Mouse (Mus musculus) midbrain, embryonic 11.5 days (tissue): Measurements from ENCODE around the gene Gjd3. TPM values are rescaled to one million over a fixed set of nuclear protein-coding genes. Genes with fewer than 3 reads are reported as not detected.

Experiments
- ATAC-seq: fragments of 200-750 bp; cut with Nextera tagmentation; 2 replicates; pipeline ENCODE4 v1.8.0; 2017; ENCODE audit warnings: moderate TSS enrichment, moderate library complexity; ENCODE audit not compliant: low FRiP score
- DNase-seq: peaks from one replicate; pipeline ENCODE4 v3.0.0; 2015; ENCODE audit warnings: low spot score; ENCODE audit errors: missing footprints
- H3K27ac ChIP-seq: fragments of 300-500 bp; sonication (generic); 2 replicates; pipeline ENCODE4 v1.5.1; 2014; ENCODE audit warnings: low read depth, low read length
- H3K27me3 ChIP-seq: fragments of 300-500 bp; sonication (generic); 2 replicates; pipeline ENCODE4 v1.6.1; 2014; ENCODE audit warnings: mild to moderate bottlenecking, low read length, moderate library complexity, mixed read lengths; ENCODE audit not compliant: control insufficient read depth, insufficient read depth
- H3K36me3 ChIP-seq: fragments of 300-500 bp; sonication (generic); 2 replicates; pipeline ENCODE4 v1.6.1; 2014; ENCODE audit warnings: mild to moderate bottlenecking, low read length, moderate library complexity, mixed read lengths; ENCODE audit not compliant: control insufficient read depth, insufficient read depth
- H3K4me1 ChIP-seq: fragments of 300-500 bp; sonication (generic); 2 replicates; pipeline ENCODE4 v1.6.1; 2014; ENCODE audit warnings: low read length; ENCODE audit not compliant: control insufficient read depth, insufficient read depth
- H3K4me2 ChIP-seq: fragments of 300-500 bp; sonication (generic); 2 replicates; pipeline ENCODE4 v1.6.1; 2014; ENCODE audit warnings: mild to moderate bottlenecking, moderate library complexity
- H3K4me3 ChIP-seq: fragments of 300-500 bp; sonication (generic); 2 replicates; pipeline ENCODE4 v1.5.1; 2014; ENCODE audit warnings: low read depth, low read length
- H3K9ac ChIP-seq: fragments of 300-500 bp; sonication (generic); 2 replicates; pipeline ENCODE4 v1.6.1; 2014; ENCODE audit warnings: low read length
- H3K9me3 ChIP-seq: fragments of 300-500 bp; sonication (generic); 2 replicates; pipeline ENCODE4 v1.6.1; 2016; ENCODE audit warnings: low read length; ENCODE audit not compliant: control insufficient read depth
- WGBS: fragments of 180-500 bp; shearing (Covaris S2); extraction: QIAGEN DNeasy Blood & Tissue Kit; methylation state at CpG from one replicate; pipeline ENCODE4 v1.1.7; 2014; 5-methylcytosine and 5-hydroxymethylcytosine counted together
- polyA plus RNA-seq: library from polyadenylated mRNA; unstranded; fragments of >200 nt; fragmentation: Nextera tagmentation; extraction: Ambion mirVana; gene quantifications from 2 replicates; pipeline ENCODE4 v1.2.1, GENCODE M21; 2014

Gene Gjd3
- not detected in 2 replicates for polyA plus RNA-seq

DNA sequence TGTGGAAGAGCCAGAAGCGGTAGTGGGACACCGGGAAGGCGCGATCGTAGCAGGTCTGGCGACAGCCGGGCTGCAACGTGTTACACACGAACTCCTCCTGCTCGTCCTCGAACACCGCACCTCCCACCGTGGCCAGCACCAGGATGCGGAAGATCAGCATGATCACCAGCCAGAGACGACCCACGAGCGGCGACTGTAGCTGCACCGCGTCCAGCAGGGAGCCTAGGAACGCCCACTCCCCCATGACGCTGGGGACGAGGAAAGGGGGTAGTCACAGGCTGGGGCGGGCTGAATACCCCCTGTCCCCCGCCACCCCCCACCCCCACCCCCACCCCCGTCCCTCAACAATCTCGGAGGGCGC lies at the start of gene Gjd3:
Gene Gjd3 (minus strand): TSS at position 244 of the 361 bp plus-strand sequence.
- Histone ChIP-seq H3K36me3 (no peaks in the 10 kb centered on the region), H3K9me3 (no peaks in the 10 kb centered on the region), H3K27me3 (peaks cover 26% of the 10 kb centered on the region), H3K27ac (no peak within 1 kb of the TSS; the same call in 1 of the 2 replicates), H3K4me3 (peak within 1 kb of the TSS; percentile 46), H3K4me2 (peak within 1 kb of the TSS; percentile 85), H3K9ac (peak within 1 kb of the TSS; percentile 54), H3K4me1 (peaks cover 9% of the 10 kb centered on the region)
- WGBS = 2% methylated on average over 28 of the region's 28 CpGs
- peak; percentile 20; the same call in 1 of the 2 replicates for ATAC-seq
- no peak for DNase-seq

DNA sequence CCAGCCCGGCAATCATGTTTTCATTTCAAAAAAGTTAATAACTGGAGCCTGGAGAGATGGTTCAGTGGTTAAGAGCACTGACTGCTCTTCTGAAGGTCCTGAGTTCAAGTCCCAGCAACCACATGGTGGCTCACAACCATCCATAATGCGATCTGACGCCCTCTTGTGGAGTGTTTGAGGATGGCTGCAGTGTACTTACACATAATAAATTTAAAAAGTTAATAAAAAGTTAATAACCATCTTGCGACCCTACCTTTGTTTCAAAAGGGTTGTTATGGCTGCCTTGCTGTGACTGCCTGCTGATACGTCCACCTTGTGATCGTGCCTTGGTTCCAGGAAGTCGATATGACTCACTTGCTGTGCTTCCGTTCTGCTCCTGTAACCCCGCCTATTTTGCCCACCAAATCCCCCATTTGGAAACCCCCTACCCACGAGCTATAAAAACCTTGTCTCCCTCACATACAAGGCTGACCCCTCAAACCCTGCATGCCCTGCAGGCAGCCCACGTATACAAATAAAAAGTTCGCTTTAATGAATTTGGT lies 44.2 kb upstream of the Gjd3 start:
- Histone ChIP-seq H3K4me1 (peaks cover 7% of the 10 kb centered on the region), H3K36me3 (peaks cover 1% of the 10 kb centered on the region; the same call in 1 of the 2 replicates), H3K27me3 (no peaks in the 10 kb centered on the region), H3K4me2 (no peak overlapping the region), H3K9ac (no peak overlapping the region), H3K9me3 (no peaks in the 10 kb centered on the region), H3K27ac (no peak overlapping the region), H3K4me3 (no peak overlapping the region)
- ATAC-seq (no peak), DNase-seq (no peak)
- WGBS = 85% methylated on average over 12 of the region's 12 CpGs

DNA sequence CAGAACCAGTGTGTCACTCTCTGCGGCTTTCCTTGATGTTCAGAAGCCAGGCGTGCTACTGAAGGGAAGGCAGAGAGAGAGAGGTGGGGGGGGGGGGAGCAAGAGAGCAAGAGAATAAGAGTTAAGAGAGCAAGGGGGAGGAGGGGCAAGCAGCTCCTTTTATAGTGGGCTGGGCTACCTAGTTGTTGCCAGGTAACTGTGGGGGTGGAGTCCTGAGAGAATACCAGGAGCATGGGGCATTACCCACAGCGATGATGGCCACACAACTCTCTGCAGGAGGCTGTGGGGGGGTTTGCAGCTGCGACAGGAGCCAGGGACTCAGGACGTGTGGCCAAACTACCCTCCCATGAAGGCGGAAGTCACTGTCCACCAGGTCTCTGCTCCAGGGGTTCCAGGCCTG lies 43.1 kb upstream of the Gjd3 start:
- Histone ChIP-seq H3K4me1 (peaks cover 10% of the 10 kb centered on the region), H3K9ac (no peak overlapping the region), H3K27me3 (no peaks in the 10 kb centered on the region), H3K4me3 (no peak overlapping the region), H3K27ac (no peak overlapping the region), H3K36me3 (peaks cover 8% of the 10 kb centered on the region; the same call in 1 of the 2 replicates), H3K9me3 (no peaks in the 10 kb centered on the region), H3K4me2 (no peak overlapping the region)
- 82% methylated on average over 6 of the region's 6 CpGs for WGBS
- ATAC-seq = no peak
- no peak for DNase-seq

DNA sequence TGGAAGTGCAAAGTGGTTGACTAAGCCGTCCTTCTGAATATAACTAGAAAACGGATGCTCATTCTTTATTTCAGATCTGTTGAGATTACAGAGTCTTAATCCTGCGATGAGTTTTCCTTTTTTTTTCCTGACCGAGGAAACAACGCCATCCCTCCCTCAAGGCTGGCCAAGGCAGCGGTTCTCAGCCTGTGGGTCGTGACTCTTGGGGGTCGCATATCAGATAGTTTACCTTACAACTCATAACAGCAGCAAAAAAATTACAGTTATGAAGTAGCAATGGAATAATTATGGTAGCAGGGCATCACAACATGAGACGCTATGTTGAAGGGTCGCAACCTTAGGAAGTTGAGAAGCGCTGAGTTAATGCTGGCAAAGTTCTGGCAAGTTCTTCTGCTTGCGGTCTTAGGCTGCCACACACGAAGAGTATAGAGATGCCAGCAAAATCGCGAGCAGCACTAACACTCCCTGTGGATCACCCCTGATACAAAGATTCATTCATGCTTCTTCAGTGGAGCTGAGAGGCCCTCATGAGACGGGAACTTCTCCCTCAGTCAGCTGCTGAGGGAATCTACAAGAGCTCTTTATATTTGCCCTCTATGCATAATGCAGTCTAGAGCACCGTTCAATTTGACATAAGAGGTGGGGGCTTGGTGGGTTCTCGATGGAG lies 41.8 kb upstream of the Gjd3 start:
- H3K36me3 ChIP-seq = peaks cover 17% of the 10 kb centered on the region; the same call in 1 of the 2 replicates
- no peaks in the 10 kb centered on the region for H3K9me3 ChIP-seq
- peaks cover 10% of the 10 kb centered on the region for H3K4me1 ChIP-seq
- H3K4me2 ChIP-seq = peak overlapping the region; percentile 32
- H3K4me3 ChIP-seq = peak overlapping the region; percentile 22; the same call in 1 of the 2 replicates
- peak overlapping the region; percentile 9; the same call in 1 of the 2 replicates for H3K9ac ChIP-seq
- H3K27me3 ChIP-seq = no peaks in the 10 kb centered on the region
- 54% methylated on average over 18 of the region's 18 CpGs for WGBS
- H3K27ac ChIP-seq = no peak overlapping the region
- DNase-seq = no peak
- peak; percentile 49 for ATAC-seq

GRCm38 (mm10) chr11:99023500-99024467 lies 41.0 kb upstream of the Gjd3 start, which contains the start of gene Top2a:
Gene Top2a (minus strand): TSS chr11:99024189.
- no peaks in the 10 kb centered on the region for H3K9me3 ChIP-seq
- peaks cover 10% of the 10 kb centered on the region for H3K4me1 ChIP-seq
- H3K4me2 ChIP-seq = peak within 1 kb of the TSS; percentile 59
- H3K36me3 ChIP-seq = peaks cover 19% of the 10 kb centered on the region; the same call in 1 of the 2 replicates
- H3K9ac ChIP-seq = peak within 1 kb of the TSS; percentile 88
- peak within 1 kb of the TSS; percentile 76 for H3K4me3 ChIP-seq
- H3K27me3 ChIP-seq = no peaks in the 10 kb centered on the region
- ATAC-seq (peak; percentile 94), DNase-seq (peak; percentile 100)
- under 1% methylated on average over 54 of the region's 54 CpGs for WGBS
- H3K27ac ChIP-seq = peak within 1 kb of the TSS; percentile 58; the same call in 1 of the 2 replicates

GRCm38 (mm10) chr11:99023094-99023493 lies 40.3 kb upstream of the Gjd3 start:
- Histone ChIP-seq H3K27ac (no peak overlapping the region), H3K4me1 (peaks cover 10% of the 10 kb centered on the region), H3K4me3 (peak overlapping the region; percentile 76), H3K36me3 (peaks cover 25% of the 10 kb centered on the region), H3K27me3 (no peaks in the 10 kb centered on the region), H3K4me2 (peak overlapping the region; percentile 59), H3K9ac (peak overlapping the region; percentile 88), H3K9me3 (no peaks in the 10 kb centered on the region)
- WGBS = 12% methylated on average over 4 of the region's 4 CpGs
- ATAC-seq (no peak), DNase-seq (peak; percentile 91)

GRCm38 (mm10) chr11:99022384-99022933 lies 39.6 kb upstream of the Gjd3 start:
- Histone ChIP-seq H3K4me2 (peak overlapping the region; percentile 59), H3K27me3 (no peaks in the 10 kb centered on the region), H3K9ac (peak overlapping the region; percentile 88), H3K27ac (no peak overlapping the region), H3K36me3 (peaks cover 31% of the 10 kb centered on the region), H3K4me3 (peak overlapping the region; percentile 76), H3K9me3 (no peaks in the 10 kb centered on the region), H3K4me1 (peaks cover 10% of the 10 kb centered on the region)
- 84% methylated on average over 5 of the region's 5 CpGs for WGBS
- no peak for ATAC-seq
- no peak for DNase-seq

DNA sequence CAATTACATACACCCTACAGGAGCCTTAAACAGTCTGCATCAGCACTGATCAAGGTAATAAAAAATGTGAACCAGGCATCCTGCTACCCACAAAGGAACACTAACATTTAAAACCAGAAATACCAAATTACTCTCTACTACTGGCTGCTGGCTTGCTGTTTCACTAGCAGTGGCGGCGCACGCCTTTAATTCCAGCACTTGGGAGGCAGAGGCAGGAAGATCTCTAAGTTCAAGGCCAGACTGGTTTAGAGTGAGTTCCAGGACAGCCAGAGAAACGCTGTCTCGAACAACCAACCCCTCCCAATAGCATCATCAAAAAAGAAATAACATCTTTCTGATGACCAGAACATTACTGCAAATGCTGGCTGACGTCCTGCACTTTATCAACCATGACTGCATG lies 37.0 kb upstream of the Gjd3 start:
- H3K4me2 ChIP-seq = no peak overlapping the region
- H3K9ac ChIP-seq = no peak overlapping the region
- H3K36me3 ChIP-seq = peaks cover 39% of the 10 kb centered on the region
- H3K4me1 ChIP-seq = peaks cover 10% of the 10 kb centered on the region
- no peak overlapping the region for H3K4me3 ChIP-seq
- DNase-seq = no peak
- 96% methylated on average over 6 of the region's 6 CpGs for WGBS
- H3K27ac ChIP-seq = no peak overlapping the region
- no peak for ATAC-seq
- no peaks in the 10 kb centered on the region for H3K27me3 ChIP-seq
- no peaks in the 10 kb centered on the region for H3K9me3 ChIP-seq
